Mouse (Mus musculus): ENCODE results near the gene Ephx1. TPM values are rescaled to one million over a fixed set of nuclear protein-coding genes. Genes with fewer than 3 reads are reported as not detected.

Gene Ephx1
- polyA plus RNA-seq, 1 experiment from 2014 or later: 0.87 TPM

- H3K4me2 ChIP-seq: no peak overlapping the region
- no peaks in the 10 kb centered on the region for H3K27me3 ChIP-seq (ENCODE audit: control insufficient read depth, insufficient read depth, low read length)
- no peak overlapping the region for H3K27ac ChIP-seq (ENCODE audit: low read depth, low read length)
- no peak for DNase-seq (ENCODE audit: low spot score, missing footprints)
- H3K9ac ChIP-seq (ENCODE audit: low read length): no peak overlapping the region
- no peak for ATAC-seq (ENCODE audit: low FRiP score)
- H3K4me1 ChIP-seq (ENCODE audit: control insufficient read depth, insufficient read depth, low read length): no peaks in the 10 kb centered on the region
- H3K36me3 ChIP-seq (ENCODE audit: control insufficient read depth, insufficient read depth, low read length): no peaks in the 10 kb centered on the region
- no peak overlapping the region for H3K4me3 ChIP-seq (ENCODE audit: low read depth, low read length)
- 72% methylated on average over 3 of the region's 3 CpGs for WGBS
- H3K9me3 ChIP-seq (ENCODE audit: control insufficient read depth, low read length): no peaks in the 10 kb centered on the region
These were observed 54.2 kb downstream of the Ephx1 start for GRCm38 (mm10) chr1:180966542-180966941.

- no peak overlapping the region for H3K4me2 ChIP-seq
- no peak overlapping the region for H3K27ac ChIP-seq (ENCODE audit: low read depth, low read length)
- 85% methylated on average over 3 of the region's 3 CpGs for WGBS
- DNase-seq (ENCODE audit: low spot score, missing footprints): no peak
- no peaks in the 10 kb centered on the region for H3K27me3 ChIP-seq (ENCODE audit: control insufficient read depth, insufficient read depth, low read length)
- ATAC-seq (ENCODE audit: low FRiP score): no peak
- H3K9ac ChIP-seq (ENCODE audit: low read length): no peak overlapping the region
- no peaks in the 10 kb centered on the region for H3K4me1 ChIP-seq (ENCODE audit: control insufficient read depth, insufficient read depth, low read length)
- H3K36me3 ChIP-seq (ENCODE audit: control insufficient read depth, insufficient read depth, low read length): no peaks in the 10 kb centered on the region
- H3K4me3 ChIP-seq (ENCODE audit: low read depth, low read length): no peak overlapping the region
- H3K9me3 ChIP-seq (ENCODE audit: control insufficient read depth, low read length): no peaks in the 10 kb centered on the region
These were observed 54.9 kb downstream of the Ephx1 start for GRCm38 (mm10) chr1:180965786-180966185.

GRCm38 (mm10) chr1:180958797-180959196 is 61.9 kb downstream of the Ephx1 start:
- H3K36me3 ChIP-seq (ENCODE audit: control insufficient read depth, insufficient read depth, low read length): no peaks in the 10 kb centered on the region
- 61% methylated on average over 3 of the region's 3 CpGs for WGBS
- H3K9ac ChIP-seq (ENCODE audit: low read length): no peak overlapping the region
- H3K27ac ChIP-seq (ENCODE audit: low read depth, low read length): no peak overlapping the region
- no peak overlapping the region for H3K4me3 ChIP-seq (ENCODE audit: low read depth, low read length)
- no peaks in the 10 kb centered on the region for H3K4me1 ChIP-seq (ENCODE audit: control insufficient read depth, insufficient read depth, low read length)
- H3K9me3 ChIP-seq (ENCODE audit: control insufficient read depth, low read length): no peaks in the 10 kb centered on the region
- H3K4me2 ChIP-seq: no peak overlapping the region
- DNase-seq (ENCODE audit: low spot score, missing footprints) (no peak), ATAC-seq (ENCODE audit: low FRiP score) (no peak)
- H3K27me3 ChIP-seq (ENCODE audit: control insufficient read depth, insufficient read depth, low read length): no peaks in the 10 kb centered on the region

- 88% methylated on average over 3 of the region's 3 CpGs for WGBS
- Histone ChIP-seq H3K4me1 (ENCODE audit: control insufficient read depth, insufficient read depth, low read length) (no peaks in the 10 kb centered on the region), H3K36me3 (ENCODE audit: control insufficient read depth, insufficient read depth, low read length) (no peaks in the 10 kb centered on the region), H3K9me3 (ENCODE audit: control insufficient read depth, low read length) (no peaks in the 10 kb centered on the region), H3K9ac (ENCODE audit: low read length) (no peak overlapping the region), H3K4me2 (no peak overlapping the region), H3K4me3 (ENCODE audit: low read depth, low read length) (no peak overlapping the region), H3K27me3 (ENCODE audit: control insufficient read depth, insufficient read depth, low read length) (no peaks in the 10 kb centered on the region), H3K27ac (ENCODE audit: low read depth, low read length) (no peak overlapping the region)
- no peak for DNase-seq (ENCODE audit: low spot score, missing footprints)
- no peak for ATAC-seq (ENCODE audit: low FRiP score)
These were observed 62.7 kb downstream of the Ephx1 start for GRCm38 (mm10) chr1:180957989-180958388.

- WGBS: 84% methylated on average over 8 of the region's 8 CpGs
- Histone ChIP-seq H3K4me3 (ENCODE audit: low read depth, low read length) (no peak overlapping the region), H3K4me1 (ENCODE audit: control insufficient read depth, insufficient read depth, low read length) (no peaks in the 10 kb centered on the region), H3K4me2 (no peak overlapping the region), H3K9ac (ENCODE audit: low read length) (no peak overlapping the region), H3K27ac (ENCODE audit: low read depth, low read length) (no peak overlapping the region), H3K36me3 (ENCODE audit: control insufficient read depth, insufficient read depth, low read length) (no peaks in the 10 kb centered on the region), H3K27me3 (ENCODE audit: control insufficient read depth, insufficient read depth, low read length) (no peaks in the 10 kb centered on the region), H3K9me3 (ENCODE audit: control insufficient read depth, low read length) (no peaks in the 10 kb centered on the region)
- no peak for ATAC-seq (ENCODE audit: low FRiP score)
- no peak for DNase-seq (ENCODE audit: low spot score, missing footprints)
These were observed 63.7 kb downstream of the Ephx1 start for GRCm38 (mm10) chr1:180956973-180957381.

- H3K9me3 ChIP-seq (ENCODE audit: control insufficient read depth, low read length): no peaks in the 10 kb centered on the region
- no peaks in the 10 kb centered on the region for H3K4me1 ChIP-seq (ENCODE audit: control insufficient read depth, insufficient read depth, low read length)
- H3K27me3 ChIP-seq (ENCODE audit: control insufficient read depth, insufficient read depth, low read length): no peaks in the 10 kb centered on the region
- H3K27ac ChIP-seq (ENCODE audit: low read depth, low read length): no peak overlapping the region
- H3K4me2 ChIP-seq: no peak overlapping the region
- WGBS: 92% methylated on average over 8 of the region's 8 CpGs
- no peaks in the 10 kb centered on the region for H3K36me3 ChIP-seq (ENCODE audit: control insufficient read depth, insufficient read depth, low read length)
- H3K9ac ChIP-seq (ENCODE audit: low read length): no peak overlapping the region
- H3K4me3 ChIP-seq (ENCODE audit: low read depth, low read length): no peak overlapping the region
- no peak for ATAC-seq (ENCODE audit: low FRiP score)
- no peak for DNase-seq (ENCODE audit: low spot score, missing footprints)
These were observed 64.3 kb downstream of the Ephx1 start for GRCm38 (mm10) chr1:180956401-180956800.

- Histone ChIP-seq H3K4me1 (ENCODE audit: control insufficient read depth, insufficient read depth, low read length) (no peaks in the 10 kb centered on the region), H3K36me3 (ENCODE audit: control insufficient read depth, insufficient read depth, low read length) (no peaks in the 10 kb centered on the region), H3K27ac (ENCODE audit: low read depth, low read length) (no peak overlapping the region), H3K4me2 (no peak overlapping the region), H3K4me3 (ENCODE audit: low read depth, low read length) (no peak overlapping the region), H3K27me3 (ENCODE audit: control insufficient read depth, insufficient read depth, low read length) (no peaks in the 10 kb centered on the region), H3K9ac (ENCODE audit: low read length) (no peak overlapping the region), H3K9me3 (ENCODE audit: control insufficient read depth, low read length) (no peaks in the 10 kb centered on the region)
- WGBS: 91% methylated on average over 5 of the region's 5 CpGs
- no peak for DNase-seq (ENCODE audit: low spot score, missing footprints)
- ATAC-seq (ENCODE audit: low FRiP score): no peak
These were observed 67.9 kb downstream of the Ephx1 start for GRCm38 (mm10) chr1:180952808-180953207.

GRCm38 (mm10) chr1:180952085-180952746 is 68.5 kb downstream of the Ephx1 start:
- no peak overlapping the region for H3K4me2 ChIP-seq
- H3K27ac ChIP-seq (ENCODE audit: low read depth, low read length): no peak overlapping the region
- H3K9ac ChIP-seq (ENCODE audit: low read length): no peak overlapping the region
- H3K4me3 ChIP-seq (ENCODE audit: low read depth, low read length): no peak overlapping the region
- no peak for DNase-seq (ENCODE audit: low spot score, missing footprints)
- no peak for ATAC-seq (ENCODE audit: low FRiP score)
- no peaks in the 10 kb centered on the region for H3K4me1 ChIP-seq (ENCODE audit: control insufficient read depth, insufficient read depth, low read length)
- no peaks in the 10 kb centered on the region for H3K36me3 ChIP-seq (ENCODE audit: control insufficient read depth, insufficient read depth, low read length)
- 94% methylated on average over 6 of the region's 6 CpGs for WGBS
- H3K27me3 ChIP-seq (ENCODE audit: control insufficient read depth, insufficient read depth, low read length): no peaks in the 10 kb centered on the region
- H3K9me3 ChIP-seq (ENCODE audit: control insufficient read depth, low read length): no peaks in the 10 kb centered on the region

- Histone ChIP-seq H3K27ac (ENCODE audit: low read depth, low read length) (no peak overlapping the region), H3K4me2 (no peak overlapping the region), H3K27me3 (ENCODE audit: control insufficient read depth, insufficient read depth, low read length) (peaks cover 23% of the 10 kb centered on the region), H3K4me3 (ENCODE audit: low read depth, low read length) (no peak overlapping the region), H3K9ac (ENCODE audit: low read length) (no peak overlapping the region), H3K36me3 (ENCODE audit: control insufficient read depth, insufficient read depth, low read length) (no peaks in the 10 kb centered on the region), H3K9me3 (ENCODE audit: control insufficient read depth, low read length) (no peaks in the 10 kb centered on the region), H3K4me1 (ENCODE audit: control insufficient read depth, insufficient read depth, low read length) (peaks cover 11% of the 10 kb centered on the region; the same call in 1 of the 2 replicates)
- WGBS: 90% methylated on average over 6 of the region's 6 CpGs
- DNase-seq (ENCODE audit: low spot score, missing footprints) (no peak), ATAC-seq (ENCODE audit: low FRiP score) (no peak)
These were observed 74.3 kb downstream of the Ephx1 start for GRCm38 (mm10) chr1:180946448-180946847.

All from midbrain, embryonic 11.5 days (tissue).